Mouse (Mus musculus) adrenal gland, adult 2 months (tissue): ENCODE measurements at regions not wholly inside any gene's neighbourhood (a gene's known extent, or its start where the extent isn't known, plus 50 kb on each side); places are given as distances from the start of the nearest gene placed in this dataset.

ENCODE experiments used
- DNase-seq: peaks from one replicate; pipeline ENCODE4 v3.0.0; 2021

GRCm38 (mm10) chr15:10767535-10767934 lies 53.1 kb upstream of the Rai14 start:
- no peak for DNase-seq

DNA sequence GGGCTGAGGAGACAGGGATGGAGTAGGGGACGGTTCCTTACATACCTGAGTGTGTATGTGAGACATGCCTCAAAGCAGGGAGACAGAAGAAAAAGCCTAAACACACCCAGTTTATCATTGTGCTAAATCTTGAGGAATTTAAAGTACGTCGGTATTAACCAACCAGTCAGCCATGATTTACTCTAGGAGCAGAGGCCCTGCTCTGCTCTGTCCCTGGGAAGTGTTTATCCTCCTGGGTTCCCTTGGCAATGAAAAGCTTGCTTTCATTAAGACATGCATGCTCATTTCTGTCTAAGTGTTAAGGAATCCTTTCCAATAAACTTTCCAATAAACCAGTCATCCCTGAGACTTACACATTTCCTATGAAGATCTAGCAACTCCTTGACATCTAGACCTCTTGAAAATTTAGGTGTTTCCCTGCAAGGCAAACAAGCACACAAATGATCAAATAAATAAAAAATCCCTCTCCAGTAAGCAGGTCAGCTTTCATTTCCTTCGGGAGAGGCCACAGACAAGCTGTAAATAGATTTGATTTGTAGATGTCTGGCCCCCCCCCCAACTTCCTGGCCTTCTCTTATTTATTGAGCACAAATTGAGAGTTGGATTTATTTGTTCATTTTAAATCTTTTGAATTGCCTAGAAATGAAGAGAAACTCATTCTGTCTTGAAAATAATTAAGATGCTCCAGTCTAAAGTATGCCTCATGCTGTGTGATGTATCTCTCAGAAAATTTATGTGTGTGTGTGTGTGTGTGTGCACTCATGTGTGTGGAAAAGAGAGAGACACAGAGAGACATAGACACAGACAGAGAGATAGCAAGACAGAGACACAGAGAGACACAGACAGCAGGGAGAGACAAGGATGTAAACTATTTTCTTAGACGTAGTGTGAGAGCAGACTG lies 56.2 kb upstream of the Rai14 start:
- no peak for DNase-seq

GRCm38 (mm10) chr15:10771311-10771690 lies 56.9 kb upstream of the Rai14 start:
- DNase-seq = peak; percentile 17

GRCm38 (mm10) chr15:10779941-10780620 lies 65.7 kb upstream of the Rai14 start:
- peak; percentile 31 for DNase-seq

DNA sequence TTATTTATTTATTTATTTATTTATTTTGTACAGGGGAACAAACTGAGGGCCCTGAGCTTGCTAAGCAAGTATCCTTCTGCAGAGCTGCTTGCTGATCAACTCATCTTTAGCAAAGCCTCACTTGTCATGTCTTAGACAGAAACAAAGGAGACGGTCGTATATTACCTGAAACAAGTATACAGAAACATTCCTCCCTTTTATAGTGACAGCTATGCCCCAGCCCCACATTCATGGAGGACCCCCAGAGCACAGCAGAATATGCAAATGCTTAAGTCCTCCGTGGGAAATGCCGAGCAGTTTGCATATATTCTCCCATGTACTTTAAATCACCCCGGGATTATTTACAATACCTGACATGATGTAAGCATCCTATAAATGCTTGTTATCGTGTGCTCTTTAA lies 74.9 kb upstream of the Rai14 start:
- no peak for DNase-seq

GRCm38 (mm10) chr15:10790862-10791497 lies 76.6 kb upstream of the Rai14 start:
- no peak for DNase-seq

GRCm38 (mm10) chr15:10791516-10792112 lies 77.2 kb upstream of the Rai14 start:
- DNase-seq = no peak

- DNase-seq = no peak
These were observed 77.7 kb upstream of the Rai14 start for GRCm38 (mm10) chr15:10792156-10792555.

GRCm38 (mm10) chr15:10795126-10795792 lies 80.8 kb upstream of the Rai14 start:
- no peak for DNase-seq

- no peak for DNase-seq
These were observed 85.2 kb upstream of the Rai14 start for GRCm38 (mm10) chr15:10799656-10800055.

DNA sequence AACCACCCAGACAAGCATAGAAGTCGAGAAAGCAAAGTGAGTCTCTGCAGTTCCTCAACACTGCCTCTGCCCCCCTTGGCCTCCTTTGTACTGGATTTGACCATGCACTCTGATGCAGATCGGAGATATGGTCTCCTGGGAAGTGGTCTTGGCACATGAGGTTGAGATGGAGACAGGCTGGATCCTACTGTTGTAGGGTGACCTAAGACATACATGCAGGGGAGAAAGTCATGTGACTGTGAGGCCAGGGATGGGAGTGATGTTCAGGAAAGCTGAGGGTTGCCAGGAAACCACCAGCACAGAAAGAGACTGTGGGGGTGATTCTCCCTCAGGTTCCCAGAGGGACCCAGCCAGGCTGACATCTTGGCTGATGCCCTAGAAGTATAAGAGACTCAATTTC lies 99.8 kb upstream of the Rai14 start:
- no peak for DNase-seq

- DNase-seq = peak; percentile 15
These were observed 100.3 kb upstream of the Rai14 start for GRCm38 (mm10) chr15:10814709-10815108.

- peak; percentile 72 for DNase-seq
These were observed 101.8 kb upstream of the Rai14 start for GRCm38 (mm10) chr15:10816213-10816621.

GRCm38 (mm10) chr15:10818216-10818615 lies 103.8 kb upstream of the Rai14 start:
- peak; percentile 85 for DNase-seq

DNA sequence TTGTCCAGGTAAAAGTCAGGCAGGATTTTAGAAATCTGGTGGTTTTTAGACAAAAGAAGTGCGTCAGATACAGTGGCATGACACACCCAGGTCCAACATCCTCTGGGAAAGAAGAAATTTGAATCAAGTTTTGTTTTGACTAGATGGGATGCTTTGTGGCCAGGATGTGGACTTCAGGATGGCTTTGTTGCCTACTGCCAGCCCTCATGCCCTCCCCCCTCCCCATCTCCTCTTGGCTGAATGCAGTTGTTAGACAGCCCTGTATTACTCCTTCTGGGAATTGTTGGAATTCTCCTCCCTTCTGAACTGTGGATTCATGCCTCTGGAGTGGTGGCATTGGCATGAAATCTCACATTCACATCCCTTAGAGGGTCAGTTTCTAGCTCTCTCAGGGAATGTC lies 104.3 kb upstream of the Rai14 start:
- DNase-seq = no peak

GRCm38 (mm10) chr15:10823933-10824332 lies 109.5 kb upstream of the Rai14 start:
- DNase-seq = no peak

- DNase-seq = no peak
These were observed 115.2 kb upstream of the Rai14 start for GRCm38 (mm10) chr15:10829588-10829987.

DNA sequence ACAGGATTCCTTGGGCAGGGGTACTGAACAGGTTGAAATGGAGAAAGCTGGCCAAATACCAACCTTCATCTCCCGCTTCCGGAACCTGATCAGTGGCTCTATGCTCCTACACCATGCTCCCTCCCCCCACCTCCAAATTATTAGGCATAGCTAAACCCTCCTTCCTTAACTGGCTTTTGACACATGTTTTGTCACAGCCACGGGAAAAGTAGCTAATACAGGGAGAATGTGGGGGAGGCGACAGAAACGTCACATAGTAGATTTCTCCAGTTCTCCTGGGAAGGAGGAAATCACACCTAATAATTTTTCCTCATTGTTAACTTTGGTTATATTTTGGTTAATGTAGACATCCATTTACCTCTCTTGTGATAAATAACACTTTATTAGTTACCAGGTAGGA lies 116.1 kb upstream of the Rai14 start:
- DNase-seq = no peak

DNA sequence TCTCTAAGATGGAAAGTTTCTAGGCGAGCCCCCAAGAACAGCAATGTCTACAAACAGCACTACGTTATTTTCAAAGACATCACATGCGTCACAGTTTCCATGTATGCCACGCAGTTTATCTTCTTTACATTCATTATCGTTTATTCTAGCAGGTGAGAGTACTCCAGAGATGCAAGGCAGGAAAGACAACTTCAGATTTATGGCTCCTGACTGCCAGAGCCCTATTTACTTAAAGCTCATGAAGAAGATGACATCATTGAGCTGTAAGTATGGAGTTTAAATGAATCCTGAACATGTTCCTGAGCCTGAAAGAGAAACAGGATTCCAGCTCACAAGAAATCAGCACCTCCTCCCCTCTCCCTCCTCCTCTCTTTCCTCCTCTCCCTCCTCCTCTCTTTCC lies 116.7 kb upstream of the Rai14 start:
- no peak for DNase-seq

GRCm38 (mm10) chr15:10832331-10832730 lies 117.9 kb upstream of the Rai14 start:
- no peak for DNase-seq

- no peak for DNase-seq
These were observed 118.1 kb upstream of the C1qtnf3 start for GRCm38 (mm10) chr15:10833866-10834571.
